Mouse (Mus musculus): ENCODE results near the gene Lce1e. TPM values are rescaled to one million over a fixed set of nuclear protein-coding genes. Genes with fewer than 3 reads are reported as not detected.

Lce1e gene
- polyA plus RNA-seq (2014; fragmentation: Nextera tagmentation; extraction: Ambion mirVana) = not detected in 2 replicates

GRCm38 (mm10) chr3:92708974-92709373 lies at the start of gene Lce1e:
TSS of gene Lce1e (minus strand) at chr3:92709074.
- Histone ChIP-seq H3K36me3 (ENCODE audit: control insufficient read depth, insufficient read depth, low read length) (no peaks in the 10 kb centered on the region), H3K27ac (ENCODE audit: low read depth, low read length) (no peak within 1 kb of the TSS), H3K9me3 (ENCODE audit: control insufficient read depth, low read length) (no peaks in the 10 kb centered on the region), H3K4me2 (ENCODE audit: low read depth, low read length) (no peak within 1 kb of the TSS), H3K4me1 (ENCODE audit: control insufficient read depth, insufficient read depth, low read length) (no peaks in the 10 kb centered on the region), H3K4me3 (ENCODE audit: low read depth, low read length) (no peak within 1 kb of the TSS), H3K9ac (replicated peaks; ENCODE audit: low read depth, low read length) (no peak within 1 kb of the TSS), H3K27me3 (ENCODE audit: control insufficient read depth, insufficient read depth, low read length) (no peaks in the 10 kb centered on the region)
- ATAC-seq (ENCODE audit: low read depth) = no peak
- 85% methylated on average over 2 of the region's 2 CpGs for WGBS

GRCm38 (mm10) chr3:92753197-92753596 lies 44.3 kb upstream of the Lce1e start:
- Histone ChIP-seq H3K4me2 (ENCODE audit: low read depth, low read length) (no peak overlapping the region), H3K36me3 (ENCODE audit: control insufficient read depth, insufficient read depth, low read length) (no peaks in the 10 kb centered on the region), H3K4me1 (ENCODE audit: control insufficient read depth, insufficient read depth, low read length) (no peaks in the 10 kb centered on the region), H3K27ac (ENCODE audit: low read depth, low read length) (no peak overlapping the region), H3K9me3 (ENCODE audit: control insufficient read depth, low read length) (no peaks in the 10 kb centered on the region), H3K4me3 (ENCODE audit: low read depth, low read length) (no peak overlapping the region), H3K9ac (replicated peaks; ENCODE audit: low read depth, low read length) (no peak overlapping the region), H3K27me3 (ENCODE audit: control insufficient read depth, insufficient read depth, low read length) (no peaks in the 10 kb centered on the region)
- no peak for ATAC-seq (ENCODE audit: low read depth)
- 49% methylated on average over 3 of the region's 3 CpGs for WGBS

GRCm38 (mm10) chr3:92752238-92752637 lies 43.4 kb upstream of the Lce1e start, which contains the start of gene Lce1g:
TSS of gene Lce1g (minus strand) at chr3:92752338.
- no peaks in the 10 kb centered on the region for H3K27me3 ChIP-seq (ENCODE audit: control insufficient read depth, insufficient read depth, low read length)
- H3K4me1 ChIP-seq (ENCODE audit: control insufficient read depth, insufficient read depth, low read length) = no peaks in the 10 kb centered on the region
- H3K9ac ChIP-seq (replicated peaks; ENCODE audit: low read depth, low read length) = no peak within 1 kb of the TSS
- WGBS = 93% methylated on average over 1 of the region's 1 CpGs
- H3K9me3 ChIP-seq (ENCODE audit: control insufficient read depth, low read length) = no peaks in the 10 kb centered on the region
- no peak within 1 kb of the TSS for H3K27ac ChIP-seq (ENCODE audit: low read depth, low read length)
- no peak within 1 kb of the TSS for H3K4me2 ChIP-seq (ENCODE audit: low read depth, low read length)
- ATAC-seq (ENCODE audit: low read depth) = no peak
- no peak within 1 kb of the TSS for H3K4me3 ChIP-seq (ENCODE audit: low read depth, low read length)
- H3K36me3 ChIP-seq (ENCODE audit: control insufficient read depth, insufficient read depth, low read length) = no peaks in the 10 kb centered on the region

- 95% methylated on average over 1 of the region's 1 CpGs for WGBS
- Histone ChIP-seq H3K4me3 (ENCODE audit: low read depth, low read length) (no peak within 1 kb of the TSS), H3K27ac (ENCODE audit: low read depth, low read length) (no peak within 1 kb of the TSS), H3K36me3 (ENCODE audit: control insufficient read depth, insufficient read depth, low read length) (no peaks in the 10 kb centered on the region), H3K4me1 (ENCODE audit: control insufficient read depth, insufficient read depth, low read length) (no peaks in the 10 kb centered on the region), H3K9me3 (ENCODE audit: control insufficient read depth, low read length) (no peaks in the 10 kb centered on the region), H3K27me3 (ENCODE audit: control insufficient read depth, insufficient read depth, low read length) (no peaks in the 10 kb centered on the region), H3K9ac (replicated peaks; ENCODE audit: low read depth, low read length) (no peak within 1 kb of the TSS), H3K4me2 (ENCODE audit: low read depth, low read length) (no peak within 1 kb of the TSS)
- no peak for ATAC-seq (ENCODE audit: low read depth)
Observed at GRCm38 (mm10) chr3:92738996-92739395, 30.1 kb upstream of the Lce1e start, which contains the start of gene Gm38119. TSS of gene Gm38119 (minus strand) at chr3:92739096.

- 90% methylated on average over 5 of the region's 5 CpGs for WGBS
- ATAC-seq (ENCODE audit: low read depth) = no peak
- no peak overlapping the region for H3K9ac ChIP-seq (replicated peaks; ENCODE audit: low read depth, low read length)
Observed at GRCm38 (mm10) chr3:92722631-92723030, 13.8 kb upstream of the Lce1e start.

GRCm38 (mm10) chr3:92720250-92720649 lies 11.4 kb upstream of the Lce1e start, which contains the start of gene Lce1f:
TSS of gene Lce1f (minus strand) at chr3:92720350.
- Histone ChIP-seq H3K4me3 (ENCODE audit: low read depth, low read length) (no peak within 1 kb of the TSS), H3K9me3 (ENCODE audit: control insufficient read depth, low read length) (no peaks in the 10 kb centered on the region), H3K27me3 (ENCODE audit: control insufficient read depth, insufficient read depth, low read length) (no peaks in the 10 kb centered on the region), H3K27ac (ENCODE audit: low read depth, low read length) (no peak within 1 kb of the TSS), H3K4me1 (ENCODE audit: control insufficient read depth, insufficient read depth, low read length) (no peaks in the 10 kb centered on the region), H3K4me2 (ENCODE audit: low read depth, low read length) (no peak within 1 kb of the TSS), H3K9ac (replicated peaks; ENCODE audit: low read depth, low read length) (no peak within 1 kb of the TSS), H3K36me3 (ENCODE audit: control insufficient read depth, insufficient read depth, low read length) (no peaks in the 10 kb centered on the region)
- 87% methylated on average over 3 of the region's 3 CpGs for WGBS
- ATAC-seq (ENCODE audit: low read depth) = no peak

More at GRCm38 (mm10) chr3:92722631-92723030, 13.8 kb upstream of the Lce1e start:
- H3K36me3 ChIP-seq (ENCODE audit: control insufficient read depth, insufficient read depth, low read length) = no peaks in the 10 kb centered on the region
- no peaks in the 10 kb centered on the region for H3K4me1 ChIP-seq (ENCODE audit: control insufficient read depth, insufficient read depth, low read length)
- no peaks in the 10 kb centered on the region for H3K9me3 ChIP-seq (ENCODE audit: control insufficient read depth, low read length)
- no peak overlapping the region for H3K4me3 ChIP-seq (ENCODE audit: low read depth, low read length)
- no peaks in the 10 kb centered on the region for H3K27me3 ChIP-seq (ENCODE audit: control insufficient read depth, insufficient read depth, low read length)
- H3K4me2 ChIP-seq (ENCODE audit: low read depth, low read length) = no peak overlapping the region
- no peak overlapping the region for H3K27ac ChIP-seq (ENCODE audit: low read depth, low read length)

- ATAC-seq (ENCODE audit: low read depth) = no peak
- H3K9me3 ChIP-seq (ENCODE audit: control insufficient read depth, low read length) = no peaks in the 10 kb centered on the region
- no peak overlapping the region for H3K4me2 ChIP-seq (ENCODE audit: low read depth, low read length)
- no peaks in the 10 kb centered on the region for H3K27me3 ChIP-seq (ENCODE audit: control insufficient read depth, insufficient read depth, low read length)
- no peaks in the 10 kb centered on the region for H3K36me3 ChIP-seq (ENCODE audit: control insufficient read depth, insufficient read depth, low read length)
- no peaks in the 10 kb centered on the region for H3K4me1 ChIP-seq (ENCODE audit: control insufficient read depth, insufficient read depth, low read length)
- H3K4me3 ChIP-seq (ENCODE audit: low read depth, low read length) = no peak overlapping the region
- no peak overlapping the region for H3K27ac ChIP-seq (ENCODE audit: low read depth, low read length)
- H3K9ac ChIP-seq (replicated peaks; ENCODE audit: low read depth, low read length) = no peak overlapping the region
Observed at GRCm38 (mm10) chr3:92715122-92715521, 6.2 kb upstream of the Lce1e start.

- 14% methylated on average over 1 of the region's 1 CpGs for WGBS
- no peaks in the 10 kb centered on the region for H3K27me3 ChIP-seq (ENCODE audit: control insufficient read depth, insufficient read depth, low read length)
- no peaks in the 10 kb centered on the region for H3K36me3 ChIP-seq (ENCODE audit: control insufficient read depth, insufficient read depth, low read length)
- H3K9me3 ChIP-seq (ENCODE audit: control insufficient read depth, low read length) = no peaks in the 10 kb centered on the region
- no peak for ATAC-seq (ENCODE audit: low read depth)
- H3K4me1 ChIP-seq (ENCODE audit: control insufficient read depth, insufficient read depth, low read length) = no peaks in the 10 kb centered on the region
- no peak overlapping the region for H3K27ac ChIP-seq (ENCODE audit: low read depth, low read length)
- no peak overlapping the region for H3K4me3 ChIP-seq (ENCODE audit: low read depth, low read length)
- no peak overlapping the region for H3K9ac ChIP-seq (replicated peaks; ENCODE audit: low read depth, low read length)
- H3K4me2 ChIP-seq (ENCODE audit: low read depth, low read length) = no peak overlapping the region
Observed at GRCm38 (mm10) chr3:92694613-92695012, 14.3 kb downstream of the Lce1e start.

- no peaks in the 10 kb centered on the region for H3K27me3 ChIP-seq (ENCODE audit: control insufficient read depth, insufficient read depth, low read length)
- ATAC-seq (ENCODE audit: low read depth) = no peak
- no peaks in the 10 kb centered on the region for H3K36me3 ChIP-seq (ENCODE audit: control insufficient read depth, insufficient read depth, low read length)
Observed at GRCm38 (mm10) chr3:92691688-92692087, 17.2 kb downstream of the Lce1e start.

More at GRCm38 (mm10) chr3:92691688-92692087, 17.2 kb downstream of the Lce1e start:
- Histone ChIP-seq H3K9ac (replicated peaks; ENCODE audit: low read depth, low read length) (no peak overlapping the region), H3K27ac (ENCODE audit: low read depth, low read length) (no peak overlapping the region), H3K4me2 (ENCODE audit: low read depth, low read length) (no peak overlapping the region), H3K4me1 (ENCODE audit: control insufficient read depth, insufficient read depth, low read length) (no peaks in the 10 kb centered on the region), H3K9me3 (ENCODE audit: control insufficient read depth, low read length) (no peaks in the 10 kb centered on the region), H3K4me3 (ENCODE audit: low read depth, low read length) (no peak overlapping the region)
